ENCODE assay signal across 15 mouse cellular contexts in the genomic region with DNA sequence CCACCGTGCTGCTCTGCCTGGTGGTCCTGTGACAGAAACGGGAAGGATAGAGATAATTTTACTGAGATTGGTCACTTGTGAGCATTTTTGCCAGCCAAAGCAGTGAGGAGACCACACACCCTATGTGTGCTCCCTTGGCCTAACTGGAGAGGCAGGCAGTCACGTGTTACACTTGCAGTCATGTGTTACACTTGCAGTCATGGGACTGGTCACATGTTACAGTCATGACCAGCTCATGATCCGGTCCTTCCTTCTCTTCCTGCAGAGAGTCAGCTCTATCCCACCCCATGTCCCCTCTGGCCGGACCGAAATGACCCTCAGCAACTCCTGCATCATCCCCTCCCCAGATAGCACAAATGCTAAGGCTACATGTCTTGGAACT. TPM values are rescaled to one million over a fixed set of nuclear protein-coding genes. Genes with fewer than 3 reads are reported as not detected.
DNase-seq lines count a peak whose midpoint lies in the region; ATAC-seq lines count a peak whose summit lies in the region.
"Had no signal": no experiment of that assay in that cellular context is flagged by ENCODE, and none has a peak within 500 bp of the region (broad histone marks: within the 10 kb centered on the region; RNA-seq: fewer than 3 reads in every experiment).

No protein-coding gene starts in this region.

- no peak overlapping the region for H3K4me2 ChIP-seq in forebrain, embryonic 13.5 days
- H3K4me2 ChIP-seq in liver, embryonic 12.5 days = no peak overlapping the region
- H3K4me2 ChIP-seq in midbrain, embryonic 13.5 days (replicated peaks) = no peak overlapping the region

- H3K4me3 ChIP-seq in forebrain, embryonic 10.5 days = no peak overlapping the region
- H3K4me3 ChIP-seq in forebrain, embryonic 13.5 days = no peak overlapping the region
- no peak overlapping the region for H3K4me3 ChIP-seq in liver, embryonic 12.5 days
- no peak overlapping the region for H3K4me3 ChIP-seq in macrophage (ENCODE audit: inconsistent target)
- H3K4me3 ChIP-seq in midbrain, embryonic 13.5 days (replicated peaks) = no peak overlapping the region
- H3K4me3 ChIP-seq: gastrocnemius, adult 2 months; layer of hippocampus, adult 2 months; midbrain, embryonic 10.5 days had no signal

- WGBS in forebrain, embryonic 10.5 days = 87% methylated on average over 6 of the region's 6 CpGs
- 86% methylated on average over 6 of the region's 6 CpGs for WGBS in forebrain, embryonic 13.5 days
- 58% methylated on average over 6 of the region's 6 CpGs for WGBS in liver, embryonic 12.5 days (ENCODE audit: insufficient replicate concordance)
- 57% methylated on average over 6 of the region's 6 CpGs for WGBS in macrophage (ENCODE audit: missing documents)
- 85% methylated on average over 6 of the region's 6 CpGs for WGBS in midbrain, embryonic 13.5 days

- H3K9ac ChIP-seq in forebrain, embryonic 13.5 days = no peak overlapping the region
- H3K9ac ChIP-seq in liver, embryonic 12.5 days = no peak overlapping the region
- H3K9ac ChIP-seq in midbrain, embryonic 13.5 days (replicated peaks) = no peak overlapping the region

- peaks cover 42% of the 10 kb centered on the region for H3K4me1 ChIP-seq in forebrain, embryonic 10.5 days
- H3K4me1 ChIP-seq in forebrain, embryonic 13.5 days = peaks cover 25% of the 10 kb centered on the region
- peaks cover 55% of the 10 kb centered on the region for H3K4me1 ChIP-seq in liver, embryonic 12.5 days
- peaks cover 32% of the 10 kb centered on the region for H3K4me1 ChIP-seq in midbrain, embryonic 13.5 days (replicated peaks)

- DNase-seq in forebrain, embryonic 10.5 days (ENCODE audit: extremely low spot score, low spot score) = no peak
- DNase-seq in liver (no peak), NIH3T3 (ENCODE audit: low read depth) (peak; percentile 32)
- DNase-seq: adrenal gland, adult 2 months; gastrocnemius, adult 2 months; thymus, postnatal 36 days had no signal

- no peak for ATAC-seq in forebrain, embryonic 13.5 days
- no peak for ATAC-seq in liver, embryonic 12.5 days
- ATAC-seq in midbrain, embryonic 13.5 days = no peak
- ATAC-seq in erythroblast, adult 5-6 weeks (replicated peaks; ENCODE audit: low FRiP score, poor library complexity, severe bottlenecking) = no peak

- no peaks in the 10 kb centered on the region for H3K36me3 ChIP-seq in forebrain, embryonic 10.5 days (replicated peaks)
- no peaks in the 10 kb centered on the region for H3K36me3 ChIP-seq in forebrain, embryonic 13.5 days (ENCODE audit: poor library complexity, severe bottlenecking)
- H3K36me3 ChIP-seq in liver, embryonic 12.5 days = no peaks in the 10 kb centered on the region
- no peaks in the 10 kb centered on the region for H3K36me3 ChIP-seq in macrophage (ENCODE audit: inconsistent target)
- no peaks in the 10 kb centered on the region for H3K36me3 ChIP-seq in midbrain, embryonic 13.5 days
- H3K36me3 ChIP-seq: midbrain, embryonic 10.5 days had no signal

- no peaks in the 10 kb centered on the region for H3K9me3 ChIP-seq in forebrain, embryonic 10.5 days
- H3K9me3 ChIP-seq in forebrain, embryonic 13.5 days (replicated peaks) = no peaks in the 10 kb centered on the region
- no peaks in the 10 kb centered on the region for H3K9me3 ChIP-seq in liver, embryonic 12.5 days (replicated peaks)
- no peaks in the 10 kb centered on the region for H3K9me3 ChIP-seq in midbrain, embryonic 13.5 days
- H3K9me3 ChIP-seq: midbrain, embryonic 10.5 days had no signal

- H3K79me2 ChIP-seq in macrophage (ENCODE audit: inconsistent target) = no peaks in the 10 kb centered on the region

- 0 out of 2 replicates have a peak overlapping the region, but pooled peaks have one; percentile 45 for H3K27ac ChIP-seq in forebrain, embryonic 10.5 days
- H3K27ac ChIP-seq in forebrain, embryonic 13.5 days = no peak overlapping the region
- H3K27ac ChIP-seq in liver, embryonic 12.5 days = peak overlapping the region; percentile 28; the same call in 1 of the 2 replicates
- H3K27ac ChIP-seq in macrophage = peak overlapping the region; percentile 99
- H3K27ac ChIP-seq in midbrain, embryonic 13.5 days = no peak overlapping the region
- H3K27ac ChIP-seq: gastrocnemius, adult 2 months; layer of hippocampus, adult 2 months had no signal

- H3K27me3 ChIP-seq in forebrain, embryonic 10.5 days (ENCODE audit: poor library complexity, severe bottlenecking) = peaks cover 96% of the 10 kb centered on the region
- H3K27me3 ChIP-seq in forebrain, embryonic 13.5 days = peaks cover 51% of the 10 kb centered on the region
- peaks cover 38% of the 10 kb centered on the region for H3K27me3 ChIP-seq in liver, embryonic 12.5 days (replicated peaks)
- H3K27me3 ChIP-seq in midbrain, embryonic 13.5 days = 0 out of 2 replicates have a peak, but pooled peaks cover 6% of the 10 kb centered on the region

RNA-seq across cellular contexts. Expression of a gene that starts 7.7 kb away (rescaled TPM):
- 4.4 and 6.4 TPM in 2 replicates for polyA plus RNA-seq in forebrain, embryonic 10.5 days (2016; fragmentation: Nextera tagmentation; extraction: Ambion mirVana)
- 2.3 and 2.5 TPM in 2 replicates for polyA plus RNA-seq in forebrain, embryonic 13.5 days (2015; fragmentation: Nextera tagmentation; extraction: Ambion mirVana)
- 1.7 TPM in 2 replicates for polyA plus RNA-seq in liver, embryonic 12.5 days (2016; fragmentation: Nextera tagmentation; extraction: Ambion mirVana)
- total RNA-seq in macrophage (2018; cell fraction: chromatin; rRNA removed) = 10 to 100 TPM; 12.7 to 60.0 (median 22.5) TPM
- 10 to 100 TPM in 1 of 26 experiments, 1 to 10 TPM in 25; 2.6 to 10.4 (median 6.4) TPM for total RNA-seq in macrophage (2018; cell fraction: cytosol; rRNA removed)
- total RNA-seq in macrophage (2018; cell fraction: nucleus; rRNA removed) = 10 to 100 TPM in 25 of 26 experiments, 1 to 10 TPM in 1; 9.3 to 48.0 (median 19.3) TPM
- polyA plus RNA-seq in macrophage (2018) = 3.0 to 8.4 TPM (median 4.9 TPM) in 3 replicates
- polyA plus RNA-seq in midbrain, embryonic 13.5 days (2015; fragmentation: Nextera tagmentation; extraction: Ambion mirVana) = 2.6 and 3.0 TPM in 2 replicates
- total RNA-seq in erythroblast, adult 5-6 weeks (2015; ENCODE audit: low replicate concordance) = not detected in 2 replicates
- 1.6 TPM in 1 of 2 replicates, not detected in the other for total RNA-seq in erythroblast, adult 5-6 weeks (2017; ENCODE audit: low replicate concordance)

RNA-seq across cellular contexts. Expression of a gene that starts 20.4 kb away (rescaled TPM):
- not detected in 2 replicates for polyA plus RNA-seq in forebrain, embryonic 10.5 days (2016; fragmentation: Nextera tagmentation; extraction: Ambion mirVana)
- polyA plus RNA-seq in forebrain, embryonic 13.5 days (2015; fragmentation: Nextera tagmentation; extraction: Ambion mirVana) = not detected in 2 replicates
- not detected in 2 replicates for polyA plus RNA-seq in liver, embryonic 12.5 days (2016; fragmentation: Nextera tagmentation; extraction: Ambion mirVana)
- under 1 TPM in 2 of 26 experiments, not detected in 24; 0.45 to 0.88 TPM for total RNA-seq in macrophage (2018; cell fraction: chromatin; rRNA removed)
- not detected for total RNA-seq in macrophage (2018; cell fraction: cytosol; rRNA removed)
- total RNA-seq in macrophage (2018; cell fraction: nucleus; rRNA removed) = under 1 TPM in 1 of 26 experiments, not detected in 25; 0.37 TPM
- not detected in 3 replicates for polyA plus RNA-seq in macrophage (2018)
- not detected in 2 replicates for polyA plus RNA-seq in midbrain, embryonic 13.5 days (2015; fragmentation: Nextera tagmentation; extraction: Ambion mirVana)
- not detected in 2 replicates for total RNA-seq in erythroblast, adult 5-6 weeks (2015; ENCODE audit: low replicate concordance)
- total RNA-seq in erythroblast, adult 5-6 weeks (2017; ENCODE audit: low replicate concordance) = not detected in 2 replicates
- total RNA-seq: adrenal gland, adult 2 months; gastrocnemius, adult 2 months; layer of hippocampus, adult 2 months; left cerebral cortex, postnatal 14 days had no signal
- polyA plus RNA-seq: adrenal gland, adult 2 months; heart, embryonic 14.5 days; midbrain, embryonic 10.5 days had no signal

RNA-seq across cellular contexts. Expression of a gene that starts 31.9 kb away (rescaled TPM):
- polyA plus RNA-seq in forebrain, embryonic 10.5 days (2016; fragmentation: Nextera tagmentation; extraction: Ambion mirVana) = 412 and 424 TPM in 2 replicates
- 231 and 243 TPM in 2 replicates for polyA plus RNA-seq in forebrain, embryonic 13.5 days (2015; fragmentation: Nextera tagmentation; extraction: Ambion mirVana)
- 370 and 373 TPM in 2 replicates for polyA plus RNA-seq in liver, embryonic 12.5 days (2016; fragmentation: Nextera tagmentation; extraction: Ambion mirVana)
- 10 to 100 TPM in 2 of 26 experiments, 1 to 10 TPM in 23, under 1 TPM in 1; 0.80 to 16.5 (median 4.9) TPM for total RNA-seq in macrophage (2018; cell fraction: chromatin; rRNA removed)
- 10 to 100 TPM in 3 of 26 experiments, 1 to 10 TPM in 23; 1.3 to 12.6 (median 4.6) TPM for total RNA-seq in macrophage (2018; cell fraction: cytosol; rRNA removed)
- total RNA-seq in macrophage (2018; cell fraction: nucleus; rRNA removed) = 10 to 100 TPM in 1 of 26 experiments, 1 to 10 TPM in 25; 1.6 to 19.6 (median 3.5) TPM
- polyA plus RNA-seq in macrophage (2018) = 1.7 to 21.0 TPM (median 16.6 TPM) in 3 replicates
- 99.1 and 105 TPM in 2 replicates for polyA plus RNA-seq in midbrain, embryonic 13.5 days (2015; fragmentation: Nextera tagmentation; extraction: Ambion mirVana)
- total RNA-seq in erythroblast, adult 5-6 weeks (2015; ENCODE audit: low replicate concordance) = 83.4 and 115 TPM in 2 replicates
- 178 and 180 TPM in 2 replicates for total RNA-seq in erythroblast, adult 5-6 weeks (2017; ENCODE audit: low replicate concordance)
- total RNA-seq: gastrocnemius, adult 2 months had no signal

RNA-seq across cellular contexts. Expression of a gene that starts 55.1 kb away (rescaled TPM):
- 167 and 178 TPM in 2 replicates for polyA plus RNA-seq in forebrain, embryonic 10.5 days (2016; fragmentation: Nextera tagmentation; extraction: Ambion mirVana)
- 103 and 104 TPM in 2 replicates for polyA plus RNA-seq in forebrain, embryonic 13.5 days (2015; fragmentation: Nextera tagmentation; extraction: Ambion mirVana)
- 145 and 152 TPM in 2 replicates for polyA plus RNA-seq in liver, embryonic 12.5 days (2016; fragmentation: Nextera tagmentation; extraction: Ambion mirVana)
- 10 to 100 TPM in 14 of 26 experiments, 1 to 10 TPM in 11, under 1 TPM in 1; 0.92 to 30.5 (median 10.2) TPM for total RNA-seq in macrophage (2018; cell fraction: chromatin; rRNA removed)
- 1 to 10 TPM; 1.9 to 7.2 (median 3.2) TPM for total RNA-seq in macrophage (2018; cell fraction: cytosol; rRNA removed)
- total RNA-seq in macrophage (2018; cell fraction: nucleus; rRNA removed) = 10 to 100 TPM in 3 of 26 experiments, 1 to 10 TPM in 22, under 1 TPM in 1; 0.86 to 80.6 (median 3.9) TPM
- 1.1 to 37.4 TPM (median 6.2 TPM) in 3 replicates for polyA plus RNA-seq in macrophage (2018)
- polyA plus RNA-seq in midbrain, embryonic 13.5 days (2015; fragmentation: Nextera tagmentation; extraction: Ambion mirVana) = 34.5 and 36.2 TPM in 2 replicates
- 89.2 and 89.4 TPM in 2 replicates for total RNA-seq in erythroblast, adult 5-6 weeks (2015; ENCODE audit: low replicate concordance)
- 157 and 212 TPM in 2 replicates for total RNA-seq in erythroblast, adult 5-6 weeks (2017; ENCODE audit: low replicate concordance)

RNA-seq across cellular contexts. Expression of a gene that starts 55.2 kb away (rescaled TPM):
- 4.0 and 4.8 TPM in 2 replicates for polyA plus RNA-seq in forebrain, embryonic 10.5 days (2016; fragmentation: Nextera tagmentation; extraction: Ambion mirVana)
- polyA plus RNA-seq in forebrain, embryonic 13.5 days (2015; fragmentation: Nextera tagmentation; extraction: Ambion mirVana) = 7.4 and 7.5 TPM in 2 replicates
- 6.7 TPM in 2 replicates for polyA plus RNA-seq in liver, embryonic 12.5 days (2016; fragmentation: Nextera tagmentation; extraction: Ambion mirVana)
- 10 to 100 TPM in 23 of 26 experiments, 1 to 10 TPM in 3; 3.2 to 34.1 (median 21.9) TPM for total RNA-seq in macrophage (2018; cell fraction: chromatin; rRNA removed)
- 1 to 10 TPM; 1.0 to 3.6 (median 2.4) TPM for total RNA-seq in macrophage (2018; cell fraction: cytosol; rRNA removed)
- 10 to 100 TPM in 12 of 26 experiments, 1 to 10 TPM in 14; 3.3 to 19.8 (median 9.4) TPM for total RNA-seq in macrophage (2018; cell fraction: nucleus; rRNA removed)
- 2.9 to 4.4 TPM (median 3.6 TPM) in 3 replicates for polyA plus RNA-seq in macrophage (2018)
- polyA plus RNA-seq in midbrain, embryonic 13.5 days (2015; fragmentation: Nextera tagmentation; extraction: Ambion mirVana) = 4.1 and 4.3 TPM in 2 replicates
- total RNA-seq in erythroblast, adult 5-6 weeks (2015; ENCODE audit: low replicate concordance) = 37.0 and 47.3 TPM in 2 replicates
- 67.8 and 81.4 TPM in 2 replicates for total RNA-seq in erythroblast, adult 5-6 weeks (2017; ENCODE audit: low replicate concordance)

Comparison
In these comparisons a context has a peak if more than half of its experiments do, and no peak if none do; other contexts are left out.
1. H3K27ac ChIP-seq: peak in forebrain, embryonic 10.5 days (single experiment), liver, embryonic 12.5 days (single experiment) and macrophage (single experiment); none in forebrain, embryonic 13.5 days (single experiment) and midbrain, embryonic 13.5 days (single experiment).